Mouse (Mus musculus) ovary, postnatal 14 days (tissue): Measurements from ENCODE around the gene Vps13d.

Experiments used
- DNase-seq: peaks from one replicate; pipeline ENCODE4 v3.0.0; 2022; ENCODE audit warnings: low spot score

Gene Vps13d

DNA sequence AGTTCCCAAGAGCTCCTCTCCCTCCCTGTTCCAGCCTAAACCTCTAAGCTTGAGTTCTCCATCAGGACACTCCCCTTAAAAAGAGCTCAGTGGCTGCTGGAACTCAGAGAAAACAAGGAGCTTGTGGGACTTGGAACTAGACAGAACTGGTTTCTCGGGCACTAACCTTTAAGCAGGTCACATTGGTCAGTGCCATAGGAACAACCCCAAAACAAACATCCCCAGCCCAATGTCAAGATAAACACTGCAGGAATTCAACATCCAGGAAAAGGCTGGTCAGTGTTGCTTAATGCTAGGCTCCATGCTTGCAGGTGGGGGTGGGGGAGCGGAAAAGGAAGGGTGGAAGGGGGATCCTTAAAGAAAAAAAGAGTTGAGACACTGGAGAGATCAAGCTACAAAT is 120.5 kb downstream of the Vps13d start:
- DNase-seq: no peak

DNA sequence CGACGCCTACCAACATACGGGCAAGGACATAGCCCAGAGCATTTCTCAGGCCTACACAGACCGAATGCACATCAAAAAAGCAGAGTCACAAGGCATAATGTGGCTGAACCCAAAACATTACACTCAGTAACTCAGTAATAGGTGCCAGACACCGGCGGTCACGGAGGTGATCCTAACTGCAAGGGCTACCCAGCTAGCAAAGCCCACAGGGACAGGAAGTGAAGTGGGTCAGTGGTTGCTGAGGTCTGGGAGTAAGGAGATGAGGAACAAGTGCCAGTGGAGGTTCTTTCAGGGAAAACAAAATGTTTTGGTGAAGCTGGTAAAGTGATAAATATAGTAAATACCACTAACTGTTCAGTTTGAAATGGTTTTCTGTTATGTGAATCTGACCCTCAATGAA is 121.1 kb downstream of the Vps13d start:
- no peak for DNase-seq

DNA sequence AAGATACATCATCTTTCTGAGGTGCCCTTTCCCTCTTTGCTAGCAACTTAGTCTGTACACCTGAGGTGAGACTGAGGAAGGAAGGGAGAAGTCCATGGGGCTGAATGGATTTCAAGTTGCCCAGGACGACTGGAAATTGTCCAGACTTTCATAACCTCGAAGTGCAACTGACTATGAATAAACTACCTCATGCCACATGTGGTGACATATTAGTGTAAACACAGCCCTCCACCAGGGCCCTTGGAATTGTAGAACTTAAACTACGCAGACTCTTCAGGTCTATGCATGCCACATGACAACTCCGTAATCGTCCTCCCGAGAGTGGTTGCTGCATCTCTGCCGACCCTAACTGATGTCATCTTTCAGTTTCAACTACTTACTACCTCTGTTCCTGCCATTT is 122.9 kb downstream of the Vps13d start:
- no peak for DNase-seq

DNA sequence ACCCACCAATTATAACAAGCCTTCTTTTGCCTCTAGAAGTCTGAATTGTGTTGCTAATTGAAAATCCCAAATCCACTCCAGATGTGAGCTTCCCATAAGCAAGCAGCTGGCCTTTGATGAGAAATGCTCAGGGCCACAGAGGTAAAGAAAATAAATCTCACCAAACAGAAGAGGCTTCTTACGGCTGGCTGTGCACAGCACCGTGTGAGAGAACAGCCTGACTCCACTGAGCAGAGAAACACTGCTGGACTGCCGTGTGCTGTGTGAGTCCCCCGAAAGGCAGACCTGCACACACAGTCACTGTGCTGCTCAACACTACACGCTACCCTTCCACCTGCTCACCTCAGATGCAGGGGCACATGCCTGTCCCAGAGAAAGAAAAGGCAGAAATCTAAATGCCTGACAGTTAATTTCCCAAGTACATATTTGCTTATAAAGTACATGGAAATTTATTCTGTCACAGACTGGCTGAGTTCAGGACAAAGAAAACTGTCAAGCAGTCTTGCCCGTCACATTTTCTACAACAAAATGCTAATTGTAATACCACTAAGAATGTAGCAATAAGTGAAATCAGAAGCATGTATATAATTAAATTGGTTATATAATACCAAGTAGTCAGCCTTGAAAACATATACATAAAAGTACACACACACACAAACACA is 127.7 kb downstream of the Vps13d start:
- DNase-seq: no peak

DNA sequence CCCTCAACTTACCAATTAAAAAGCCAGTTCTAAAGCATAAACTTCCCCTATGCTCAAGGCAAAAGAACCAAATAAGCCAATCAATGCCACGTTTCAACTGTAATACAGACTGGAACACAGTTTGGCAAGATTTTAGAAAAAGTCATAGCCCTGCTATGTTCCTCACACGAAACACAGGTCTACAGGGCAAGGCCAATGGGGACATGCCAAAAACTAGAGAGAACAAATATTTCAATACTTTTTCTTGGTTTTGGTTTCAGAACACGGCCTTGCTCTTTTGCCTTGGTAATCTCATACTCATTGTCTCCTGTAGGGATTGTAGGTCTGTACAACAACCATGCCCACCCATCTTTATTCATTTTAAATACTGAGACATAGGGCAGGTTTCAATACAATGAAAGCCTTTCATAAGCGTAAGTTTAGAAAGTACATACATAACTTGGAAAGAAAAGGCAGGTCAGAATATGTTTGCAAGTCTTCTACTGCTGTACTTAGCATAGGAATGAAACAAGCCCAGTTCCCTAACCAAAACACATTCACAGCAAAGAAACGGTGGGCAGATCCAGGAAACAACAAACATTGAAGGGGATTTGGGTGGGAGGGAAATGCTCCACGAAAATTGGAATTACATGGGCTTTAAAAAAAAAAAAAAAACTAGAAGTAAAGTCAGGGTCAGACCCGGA is 128.3 kb downstream of the Vps13d start:
- DNase-seq: no peak

DNA sequence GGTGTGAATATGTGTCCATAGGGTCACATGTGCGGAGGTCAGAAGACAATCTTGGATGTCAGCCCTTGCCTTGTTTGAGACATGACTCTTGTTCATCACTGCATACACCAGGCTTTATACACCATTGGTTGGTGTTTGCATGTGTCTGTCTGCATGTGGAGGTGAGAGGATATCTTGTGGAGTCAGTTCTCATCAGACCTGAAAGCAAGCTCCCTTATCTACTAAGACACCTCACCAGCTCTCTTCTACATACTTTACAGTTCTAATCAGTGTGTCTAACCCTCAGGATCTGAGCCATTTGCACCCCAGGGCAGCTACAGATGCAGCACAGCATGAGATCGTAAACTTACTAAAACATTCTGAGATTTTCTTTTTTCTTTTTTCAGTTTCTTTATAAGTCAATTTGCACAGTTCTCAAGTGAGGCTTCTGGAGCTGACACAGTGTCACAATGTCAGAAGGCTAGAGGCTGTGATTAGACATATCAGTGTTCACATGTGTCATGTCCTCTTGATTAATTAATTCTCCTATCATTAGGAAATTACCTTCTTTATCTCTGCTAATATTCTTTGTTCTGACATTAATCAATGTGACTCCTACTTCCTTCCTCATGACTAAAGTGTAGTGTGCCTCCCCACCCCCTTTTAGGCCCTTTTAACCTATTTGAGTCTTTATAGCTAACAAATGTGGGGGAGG is 135.9 kb downstream of the Vps13d start:
- no peak for DNase-seq

DNA sequence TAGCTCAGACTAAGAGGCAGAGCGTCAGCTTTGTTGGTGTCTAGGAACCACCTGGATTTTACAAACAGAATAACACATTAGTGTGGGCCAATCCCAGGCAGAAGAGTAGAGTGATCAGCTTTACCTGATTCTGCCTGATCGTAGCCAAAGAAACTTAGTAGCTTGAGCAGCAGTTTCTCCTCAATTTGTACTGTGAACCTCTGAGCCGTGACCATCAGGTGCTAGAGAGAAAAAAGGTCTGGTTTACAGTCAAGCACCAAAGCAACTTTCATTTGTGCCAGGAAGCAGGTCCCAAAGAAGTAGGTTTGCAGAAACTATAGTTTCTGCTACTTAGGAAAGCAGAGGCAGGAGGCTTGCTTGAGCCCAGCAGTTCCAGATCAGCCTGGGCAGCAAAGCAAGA is 138.5 kb downstream of the Vps13d start:
- no peak for DNase-seq

DNA sequence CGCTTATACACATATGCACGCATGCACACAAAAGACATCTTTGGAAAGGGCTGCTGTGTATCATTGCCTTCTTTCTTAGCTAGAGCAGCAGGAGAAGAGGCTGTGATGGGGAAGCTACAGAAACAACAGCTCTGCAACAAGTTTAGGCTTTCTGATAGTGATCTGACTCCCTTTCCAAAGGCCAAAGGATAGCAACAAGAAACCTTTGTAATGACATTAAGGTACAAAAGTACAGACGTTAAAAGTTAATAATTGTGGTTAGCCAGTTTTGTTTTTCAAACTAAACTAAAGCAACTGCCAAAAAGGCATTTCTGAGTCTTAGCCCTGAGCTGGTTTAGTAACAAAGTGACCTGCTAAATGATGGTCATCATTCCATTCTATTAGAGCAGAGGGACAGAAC is 139.0 kb downstream of the Vps13d start:
- no peak for DNase-seq

DNA sequence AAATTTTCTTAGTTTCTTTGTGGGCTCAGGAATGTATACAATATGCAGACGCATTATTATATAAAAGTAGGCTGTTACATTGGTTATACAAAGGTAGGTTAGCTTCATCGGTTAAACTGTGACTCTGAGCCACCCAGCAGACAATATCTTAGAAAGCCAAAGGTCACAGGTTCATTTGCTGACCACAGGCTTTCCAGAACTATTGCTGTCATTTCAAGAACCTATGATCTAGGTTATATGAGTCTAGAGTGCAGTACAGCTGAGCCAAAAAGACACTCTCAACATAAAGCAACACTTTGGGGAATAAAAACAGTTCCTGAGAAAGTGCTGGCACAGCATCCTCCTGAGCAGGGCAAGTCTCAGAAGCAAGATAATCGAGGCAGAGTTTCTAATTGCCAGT is 140.4 kb downstream of the Vps13d start:
- no peak for DNase-seq

DNA sequence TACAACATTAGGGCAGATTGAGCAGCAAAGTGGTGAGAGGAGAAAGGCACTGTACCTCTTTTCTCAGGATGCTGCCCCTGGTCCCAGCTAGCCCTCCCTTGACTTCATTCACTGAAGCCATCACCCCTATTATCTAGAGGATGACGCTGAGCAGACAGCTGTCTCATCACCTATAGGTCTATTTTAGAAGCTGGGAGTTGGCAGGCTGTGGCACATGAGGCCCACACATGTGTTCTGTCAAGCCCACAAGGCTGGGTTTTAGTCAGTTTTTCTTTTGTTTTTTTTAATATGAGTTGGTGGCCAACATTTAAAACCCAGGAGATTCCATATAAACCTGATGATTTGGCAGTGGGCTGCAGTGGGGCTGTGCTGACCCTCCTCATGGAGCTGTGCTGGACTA is 142.1 kb downstream of the Vps13d start:
- DNase-seq: no peak

DNA sequence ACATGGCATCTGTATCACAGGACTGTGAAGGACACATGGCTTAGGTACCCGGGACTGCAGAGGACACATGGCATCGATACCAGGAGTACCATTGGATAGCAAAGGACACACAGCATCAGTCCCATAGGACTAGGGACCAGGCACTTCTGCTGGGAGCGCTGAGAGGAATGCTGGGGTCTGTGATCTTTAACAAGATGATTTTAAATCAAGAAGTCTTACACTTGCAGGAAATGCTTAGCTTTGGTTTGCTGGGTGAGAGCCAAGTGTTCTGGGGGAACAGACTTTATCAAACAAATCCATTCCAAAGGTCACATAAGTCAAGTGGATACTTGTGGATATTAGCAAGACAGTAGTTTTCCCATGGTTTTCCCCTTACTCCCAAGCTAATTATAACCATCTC is 142.5 kb downstream of the Vps13d start:
- no peak for DNase-seq

DNA sequence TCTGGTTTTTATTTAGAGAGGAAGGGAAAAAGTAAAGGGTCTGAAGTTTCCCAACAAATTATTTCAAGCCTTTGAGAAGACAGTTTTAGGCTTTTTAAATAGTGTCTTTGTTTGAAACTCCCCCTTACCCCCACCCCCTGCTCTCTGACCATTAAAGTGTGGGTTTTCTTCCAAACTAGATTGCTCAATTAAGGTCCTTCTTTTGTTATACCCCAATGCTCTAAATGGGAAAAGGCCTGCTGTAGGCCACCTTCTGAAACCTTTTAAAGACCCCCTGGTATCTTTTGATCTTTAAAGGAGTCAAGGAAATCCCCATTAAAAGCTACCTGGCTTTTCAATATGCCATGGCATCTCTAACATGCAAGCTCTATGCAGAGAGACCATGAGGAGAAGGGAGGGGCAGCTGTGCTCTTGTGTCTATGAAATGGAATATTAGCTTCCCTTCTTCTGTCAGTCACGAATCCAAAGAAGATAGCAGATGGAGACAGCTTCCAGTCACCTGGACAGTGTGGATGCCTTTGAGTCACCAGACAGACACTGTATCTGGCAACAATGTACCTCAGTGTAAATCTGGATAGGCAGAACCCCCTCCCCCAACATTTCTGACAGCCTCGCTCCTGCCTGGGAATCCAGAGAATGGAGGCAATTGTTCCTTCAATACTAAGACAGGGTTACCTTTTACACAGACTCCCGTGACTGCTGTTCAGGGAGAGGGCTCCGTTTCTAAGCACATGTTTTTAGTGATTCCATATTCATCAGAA is 143.4 kb downstream of the Vps13d start:
- DNase-seq: no peak

DNA sequence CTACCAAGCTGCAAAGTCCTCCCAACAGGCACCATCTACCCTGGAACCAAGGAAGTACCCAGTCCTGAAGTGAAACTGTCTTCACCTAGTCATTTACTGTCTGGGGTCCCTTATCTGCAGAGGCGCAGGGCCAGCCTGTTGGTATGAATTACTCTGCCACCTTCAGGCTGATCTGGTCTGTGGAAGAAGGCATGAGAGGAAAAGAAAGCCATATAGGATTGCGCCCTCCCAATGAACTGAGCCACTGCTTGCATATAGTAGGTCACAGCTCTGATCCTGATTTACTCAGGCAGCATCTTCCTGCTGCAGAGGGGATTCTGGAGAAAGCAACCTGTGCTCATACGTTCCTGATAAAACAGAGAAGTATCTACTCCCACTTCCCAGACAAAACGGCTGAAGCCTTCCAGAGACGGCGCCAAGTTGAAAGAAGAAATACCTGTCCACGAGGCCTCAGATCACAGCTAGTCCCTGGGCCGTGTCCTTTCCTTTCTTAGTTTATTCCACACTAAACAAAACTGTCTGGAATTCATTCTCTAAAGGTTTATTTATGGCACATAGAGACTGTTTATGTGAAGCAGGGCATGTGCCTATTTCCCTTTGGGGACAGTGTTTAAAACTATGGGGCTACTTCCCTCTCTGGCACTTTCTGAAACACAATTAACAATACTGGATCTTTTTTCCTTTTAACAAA is 144.1 kb downstream of the Vps13d start:
- no peak for DNase-seq

DNA sequence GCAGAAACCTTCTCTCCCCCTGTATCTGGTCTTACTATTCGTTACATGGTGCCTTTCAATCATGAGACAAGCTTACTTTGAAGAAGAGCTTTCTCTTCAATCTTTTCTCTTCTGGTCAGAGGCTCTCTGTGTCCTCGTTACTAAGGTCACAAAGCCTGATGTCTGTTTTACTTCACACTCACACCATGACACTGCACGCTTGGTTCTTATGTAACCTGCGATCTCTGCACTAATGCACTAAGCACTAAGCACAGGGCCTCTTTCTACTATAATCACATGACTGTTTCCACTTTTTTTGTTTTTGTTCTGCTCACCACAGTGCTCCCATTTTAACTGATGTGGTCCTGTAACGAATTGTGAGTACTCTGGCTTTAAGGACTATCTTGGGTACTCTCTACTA is 146.8 kb downstream of the Vps13d start:
- no peak for DNase-seq

DNA sequence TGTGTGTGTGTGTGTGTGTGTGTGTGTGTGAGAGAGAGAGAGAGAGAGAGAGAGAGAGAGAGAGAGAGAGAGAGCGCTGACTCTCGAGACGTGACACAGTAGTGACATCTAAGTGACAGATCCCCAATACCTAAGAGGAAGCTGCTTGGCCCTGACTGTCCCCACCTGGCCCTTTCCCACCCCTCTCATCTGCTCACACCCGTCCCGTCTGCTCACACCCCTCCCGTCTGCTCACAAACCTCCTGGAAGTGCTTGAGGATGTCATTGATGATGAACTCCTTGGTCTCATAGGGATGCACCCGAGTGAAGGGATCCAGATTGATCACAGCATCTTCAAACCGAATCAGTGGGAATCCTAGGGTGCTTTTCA is 148.8 kb downstream of the Vps13d start:
- no peak for DNase-seq

DNA sequence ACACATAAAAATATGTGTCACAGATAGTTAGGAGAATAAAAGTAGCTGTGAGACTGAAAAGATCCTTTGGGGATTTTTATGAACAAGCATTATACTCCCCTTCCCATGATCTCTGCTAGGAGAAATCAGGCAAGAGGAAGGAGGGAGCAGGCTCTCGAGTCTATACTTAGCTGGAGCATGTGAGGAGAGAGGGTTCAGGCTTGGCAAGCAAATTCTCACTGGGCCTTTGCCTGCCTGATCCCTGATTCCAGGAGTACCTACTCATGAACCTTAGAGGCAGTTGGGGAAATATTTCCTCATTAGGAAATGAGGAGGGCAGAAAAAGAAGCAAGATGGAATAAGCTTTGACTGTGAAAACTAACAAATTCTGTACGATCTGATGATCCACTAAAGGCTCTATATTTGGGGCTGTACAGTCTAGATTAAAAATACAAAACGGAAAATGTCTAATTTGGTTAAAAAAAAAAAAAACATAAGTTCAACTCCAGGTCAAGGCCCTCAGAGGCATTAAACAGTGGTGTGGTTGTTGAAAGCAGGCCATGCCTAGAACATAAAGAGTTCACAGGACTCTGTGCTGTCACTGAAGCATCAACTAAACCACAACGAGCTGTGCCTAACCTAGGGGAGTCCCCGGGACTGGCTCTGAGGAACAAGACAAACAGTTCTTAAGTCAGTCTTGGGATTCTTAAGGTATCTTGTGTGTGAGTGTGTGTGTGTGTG is 149.3 kb downstream of the Vps13d start:
- DNase-seq: no peak

DNA sequence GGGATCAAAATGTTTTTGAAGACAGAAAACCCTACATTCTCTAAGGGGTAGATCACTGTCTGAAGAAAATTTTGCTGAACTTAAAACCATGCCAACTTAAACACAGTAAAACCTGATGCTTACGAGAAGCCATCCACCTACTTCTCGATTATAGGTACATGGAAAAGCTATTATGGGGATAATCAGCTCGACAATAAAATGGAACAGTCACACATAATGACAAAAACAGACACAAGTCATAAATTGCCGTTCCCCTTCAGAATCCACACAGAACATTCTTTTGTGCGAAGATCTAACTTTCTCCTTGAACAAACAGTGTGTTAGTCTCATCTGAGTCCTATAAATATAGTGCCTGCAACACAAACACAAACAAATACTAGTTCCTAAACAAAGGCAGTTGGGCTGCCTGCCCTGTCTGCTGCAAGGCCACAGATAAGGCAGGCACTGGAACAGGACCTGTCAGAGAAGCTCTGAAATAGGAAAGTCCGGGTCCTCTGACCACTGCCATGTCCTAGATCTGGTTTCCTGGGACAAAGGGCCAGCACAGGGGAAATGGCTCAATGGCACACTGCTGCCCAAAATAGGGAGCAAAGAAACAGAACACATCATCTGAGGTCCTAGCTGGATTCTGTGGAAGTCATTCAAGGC is 153.5 kb downstream of the Vps13d start:
- DNase-seq: no peak

DNA sequence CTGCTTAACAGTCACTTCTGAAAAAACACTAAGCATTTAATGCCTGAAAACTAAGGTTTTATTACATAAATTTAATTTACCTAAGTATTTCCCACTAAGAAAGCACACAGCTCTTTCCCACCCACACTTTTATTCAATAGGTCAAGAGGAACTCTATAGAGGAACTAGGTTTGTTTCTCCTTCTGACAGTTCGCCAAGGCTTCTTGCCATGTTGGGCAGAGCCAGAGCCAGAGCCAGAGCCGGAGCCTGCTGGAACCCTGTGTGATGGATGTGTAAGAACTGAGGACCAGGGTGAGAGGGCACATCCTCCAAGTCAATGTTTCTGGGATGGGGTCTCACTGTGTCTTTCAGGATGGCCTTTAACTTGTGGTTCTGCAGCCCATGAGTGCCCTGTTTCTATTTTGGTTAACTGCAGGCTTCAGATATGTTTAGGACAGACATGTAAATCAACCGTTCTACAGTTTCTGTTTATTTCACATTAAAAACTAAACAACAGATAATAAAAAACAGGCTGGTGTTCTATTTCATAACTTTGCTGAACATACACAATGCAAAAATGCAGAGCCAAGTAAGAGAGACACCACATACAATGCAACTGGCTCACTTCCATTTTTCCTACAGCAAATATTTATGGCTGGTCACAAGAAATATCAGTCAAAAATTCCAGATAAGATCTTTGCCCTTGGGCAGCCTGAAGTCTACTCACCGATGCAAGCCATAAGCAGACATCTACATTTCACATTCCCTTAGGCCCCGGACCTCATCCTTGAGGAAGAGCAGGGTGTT is 157.0 kb downstream of the Vps13d start:
- no peak for DNase-seq

DNA sequence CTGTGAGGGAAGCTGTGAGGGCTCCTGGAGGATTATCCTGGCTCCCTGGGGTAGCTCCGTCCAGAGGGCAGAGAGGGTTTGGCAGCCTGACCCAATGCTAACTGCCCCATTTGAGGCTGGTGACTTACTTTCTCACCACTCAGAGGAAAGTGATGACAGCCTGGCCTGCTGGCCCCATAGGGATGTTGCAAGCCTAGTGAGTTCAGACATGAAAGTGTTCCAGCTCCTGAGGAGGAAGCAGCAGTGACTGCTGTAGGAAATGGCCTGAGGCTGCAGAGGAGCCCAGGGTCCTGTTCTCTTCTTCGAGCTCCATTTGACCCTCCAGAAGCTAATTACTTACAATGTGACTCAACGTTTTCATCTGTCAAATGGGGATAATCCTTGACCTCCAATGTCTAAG is 157.8 kb downstream of the Vps13d start:
- no peak for DNase-seq

DNA sequence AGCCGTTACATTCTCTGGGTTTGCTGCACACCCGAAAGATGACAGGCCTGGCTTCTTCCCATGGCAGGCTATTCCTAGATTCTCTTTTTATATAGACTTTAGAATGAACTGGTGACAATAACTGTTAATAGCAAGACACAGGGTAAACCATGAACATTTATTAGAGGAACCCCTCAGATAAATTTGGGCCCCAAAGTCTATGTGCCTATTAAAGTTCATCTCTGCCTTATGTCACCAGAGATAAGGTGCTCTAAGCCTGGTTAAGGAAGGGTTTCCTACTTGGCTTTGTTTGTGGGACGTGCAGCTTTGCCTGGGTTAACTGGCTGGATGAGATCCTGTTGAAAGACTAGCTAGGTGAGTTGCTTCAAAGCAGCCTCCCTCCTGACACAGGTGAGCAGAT is 159.4 kb downstream of the Vps13d start:
- no peak for DNase-seq
